Mouse (Mus musculus): ENCODE results near the gene Mbtd1.

GRCm38 (mm10) chr11:93911603-93912002 is 26.0 kb downstream of the Mbtd1 start:
- TF ChIP-seq GATA1 (IDR thresholded peaks at IDR 0.05; ENCODE audit: borderline replicate concordance, low read length) (no peak), FLI1 (IDR thresholded peaks at IDR 0.05; ENCODE audit: low read length) (no peak)

All from megakaryocyte, embryonic 14.5 days (primary cell).